Mouse (Mus musculus): Measurements from ENCODE around the gene BC005537.
A peak's percentile ranks its signal among the peaks of the same experiment; 100 is the strongest.
"Not testable (repeated sequence)": the region's sequence is repeated elsewhere in the genome, so short reads cannot be mapped to it uniquely, and the experiment has no call there.

The BC005537 gene

DNA sequence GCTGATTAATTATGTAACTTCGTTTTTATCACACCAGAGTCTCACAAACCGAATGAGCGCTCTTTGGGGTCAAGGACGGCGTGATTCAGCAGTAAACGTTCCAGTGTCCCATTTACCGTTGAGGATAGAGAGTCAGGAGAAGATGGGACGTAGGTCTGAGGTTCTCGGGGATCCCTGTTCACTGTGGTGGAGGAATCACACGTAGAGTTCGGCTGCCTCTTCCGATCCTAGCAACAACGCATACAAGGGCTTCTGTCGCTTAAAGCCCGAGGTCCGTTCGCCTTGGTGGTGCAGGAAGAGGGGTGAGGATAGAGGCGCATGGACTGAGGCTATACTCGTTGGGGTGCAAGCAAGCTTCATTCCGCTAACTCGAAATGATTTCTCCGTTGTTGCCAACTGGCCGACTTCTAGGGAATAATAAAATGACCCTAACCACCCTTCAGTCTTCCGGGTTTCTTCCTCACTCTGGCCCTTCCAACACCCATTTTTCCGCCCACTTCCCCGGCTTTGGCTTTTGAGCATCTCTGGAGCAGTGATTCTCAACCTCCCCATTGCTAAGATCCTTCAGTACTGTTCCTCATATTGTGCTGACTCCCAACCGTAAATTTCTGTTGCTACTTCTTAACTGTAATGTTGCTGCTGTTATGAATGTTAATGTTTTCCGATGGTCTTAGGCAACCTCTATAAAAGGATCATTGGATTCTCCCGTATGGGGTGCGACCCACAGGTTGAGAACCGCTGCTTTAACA is 1.4 kb upstream of the BC005537 start:
- peak; percentile 23 to 26 for DNase-seq (ENCODE audit: low spot score in 2 of 2)

DNA sequence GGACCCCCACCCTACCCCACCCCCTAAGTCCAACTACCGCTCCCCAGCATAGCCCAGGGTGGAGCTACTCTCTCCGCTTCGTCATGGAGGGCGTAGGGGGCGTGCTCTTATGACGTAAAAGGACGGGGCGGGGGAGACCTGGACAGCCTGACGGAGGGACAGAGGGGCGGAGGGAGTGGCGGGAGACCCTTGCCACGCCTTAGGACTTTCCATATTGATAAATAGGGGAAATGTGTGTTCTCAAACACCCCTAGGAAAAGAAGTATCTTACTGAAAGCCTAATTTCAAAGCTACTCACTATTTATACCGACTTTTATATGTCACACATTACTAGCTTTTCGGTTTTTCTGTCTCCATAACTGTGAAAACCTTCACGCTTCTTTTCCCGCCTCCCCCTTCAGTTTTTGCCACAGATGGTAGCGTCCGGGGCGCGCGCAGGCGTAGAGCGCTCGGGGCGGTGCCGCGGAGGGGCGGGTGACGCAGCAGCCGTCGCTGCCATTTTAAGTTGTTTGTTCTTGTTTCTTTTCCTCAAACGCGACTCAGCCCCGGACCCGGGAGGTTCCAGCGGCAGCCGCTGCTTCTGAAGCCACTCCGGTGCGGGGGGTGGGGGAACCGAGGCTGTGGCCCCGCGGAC is 666 bp upstream of the BC005537 start:
- DNase-seq (ENCODE audit: low spot score in 2 of 2): peak; percentile 97 to 98

GRCm38 (mm10) chr13:24802131-24802691 is 754 bp downstream of the BC005537 start:
- DNase-seq (ENCODE audit: low spot score in 2 of 2): peak; percentile 18 to 22

- DNase-seq (ENCODE audit: low spot score in 2 of 2): no peak
Measured at GRCm38 (mm10) chr13:24803196-24803595, 1.7 kb downstream of the BC005537 start.

DNA sequence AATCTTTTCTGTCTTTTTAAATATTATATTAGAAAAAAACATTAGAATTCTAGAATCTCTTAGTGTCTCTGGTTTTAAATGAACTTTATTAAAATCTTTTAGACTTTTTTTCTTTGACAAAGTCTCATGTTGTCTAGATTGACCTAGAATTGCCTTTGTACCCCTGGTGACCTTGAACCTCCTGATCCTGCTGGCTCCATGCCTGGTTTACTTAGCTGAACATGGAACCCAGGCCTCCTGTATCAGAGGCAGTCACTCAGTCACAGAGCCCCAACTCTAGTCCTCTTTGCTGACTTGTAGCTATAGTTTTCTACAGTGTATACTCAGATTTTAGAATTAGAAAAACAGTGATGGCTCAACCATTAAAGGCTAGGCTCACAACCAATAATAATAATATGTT is 4.6 kb downstream of the BC005537 start:
- DNase-seq (ENCODE audit: low spot score in 2 of 2): no peak

GRCm38 (mm10) chr13:24812521-24812920 is 11.1 kb downstream of the BC005537 start:
- no peak for DNase-seq (ENCODE audit: low spot score in 2 of 2)

GRCm38 (mm10) chr13:24814616-24815015 is 13.2 kb downstream of the BC005537 start:
- no peak for DNase-seq (ENCODE audit: low spot score in 2 of 2)

- DNase-seq (ENCODE audit: low spot score in 2 of 2): no peak
Measured at GRCm38 (mm10) chr13:24816125-24817092, 15.0 kb downstream of the BC005537 start.

DNA sequence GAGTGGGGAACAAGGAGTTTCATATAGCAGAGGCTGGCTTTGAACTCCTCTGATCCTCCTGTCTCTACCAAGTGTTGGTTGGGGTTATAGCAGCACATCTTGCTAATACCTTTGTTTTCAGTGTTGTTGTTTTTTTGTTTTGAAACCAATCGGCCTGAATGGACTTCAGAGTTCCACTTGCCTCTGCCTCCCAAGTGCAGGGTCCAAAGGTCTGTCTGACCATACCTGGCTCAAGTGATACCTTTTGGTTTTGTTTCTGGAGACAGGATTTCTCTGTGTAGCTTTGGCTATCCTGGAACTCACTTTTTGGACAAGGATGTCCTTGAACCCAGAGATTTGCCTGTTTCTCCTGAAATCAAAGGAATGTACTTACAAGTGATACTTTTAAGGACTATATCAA is 18.5 kb downstream of the BC005537 start:
- no peak for DNase-seq (ENCODE audit: low spot score in 2 of 2)

DNA sequence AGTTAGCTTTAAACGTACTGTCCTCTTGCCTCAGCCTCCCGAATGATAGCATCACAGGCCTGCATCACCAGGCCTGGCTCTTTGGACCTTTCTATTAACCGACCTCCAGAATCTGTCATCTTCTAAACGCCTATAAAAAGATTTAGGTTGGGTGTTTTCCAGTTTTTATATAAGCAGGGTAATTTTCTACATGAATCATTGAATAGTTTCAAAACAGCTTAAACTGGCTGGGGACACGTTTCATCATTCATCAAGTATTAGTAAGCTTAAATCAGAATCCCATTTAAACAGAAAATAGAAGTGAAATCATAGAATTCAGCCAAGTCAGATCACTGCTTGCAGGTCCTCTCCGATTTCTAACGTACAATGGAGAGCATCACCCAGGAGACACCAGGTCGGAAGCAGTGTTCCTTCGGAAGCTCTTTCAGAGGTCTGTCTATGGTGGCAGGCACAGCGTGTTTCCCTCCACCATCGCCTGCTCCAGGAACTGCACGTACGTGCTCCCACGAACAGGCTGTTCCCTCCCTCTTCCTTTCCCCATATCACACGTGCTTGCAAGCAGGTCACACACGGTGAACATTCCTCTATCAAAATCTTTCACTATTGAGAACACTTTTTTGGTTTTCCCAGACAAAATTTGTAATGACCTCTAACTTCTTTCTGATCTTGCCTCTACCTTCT is 21.3 kb downstream of the BC005537 start:
- no peak for DNase-seq (ENCODE audit: low spot score in 2 of 2)

DNA sequence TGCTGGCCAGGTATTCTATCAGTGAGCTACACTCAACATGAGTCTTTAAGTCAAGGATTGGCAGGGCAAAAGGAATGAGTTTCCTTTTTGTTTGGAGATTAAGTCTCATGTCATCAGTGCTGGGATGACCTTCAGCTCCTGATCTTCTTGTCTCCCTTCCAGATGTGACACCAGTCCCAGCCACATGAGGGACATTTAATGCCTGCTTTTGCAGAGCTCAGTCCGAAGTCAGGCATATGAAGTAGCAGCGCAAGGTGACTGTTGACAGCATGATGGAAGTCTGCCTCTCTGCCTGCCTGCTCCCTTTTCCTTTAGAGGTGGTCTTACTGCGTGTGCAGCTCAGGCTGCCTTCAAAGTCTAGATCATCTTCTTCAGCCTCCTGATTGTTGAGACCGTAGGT is 23.2 kb downstream of the BC005537 start:
- DNase-seq (ENCODE audit: low spot score in 2 of 2): no peak

DNA sequence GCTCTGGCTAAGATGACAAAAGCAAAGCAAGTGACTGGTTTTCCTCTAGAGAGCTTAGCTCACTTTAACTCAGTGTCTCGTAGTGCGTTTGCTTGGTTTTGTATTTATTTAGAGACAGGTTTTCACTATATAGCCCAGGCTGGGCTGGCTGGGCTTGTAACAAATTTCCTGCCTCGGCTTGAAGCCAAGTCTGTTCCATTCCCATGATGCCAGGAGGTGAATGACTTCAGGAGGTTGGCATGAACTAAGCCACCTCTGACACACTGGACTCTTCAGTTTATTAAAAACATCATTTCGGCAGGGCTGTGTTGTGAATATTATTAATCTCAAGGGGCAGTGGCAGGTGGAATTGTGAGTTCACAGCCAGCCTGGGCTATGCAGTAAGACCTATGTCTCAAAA is 24.1 kb downstream of the BC005537 start:
- DNase-seq (ENCODE audit: low spot score in 2 of 2): no peak

GRCm38 (mm10) chr13:24826116-24826515 is 24.7 kb downstream of the BC005537 start:
- DNase-seq (ENCODE audit: low spot score in 2 of 2): no peak

DNA sequence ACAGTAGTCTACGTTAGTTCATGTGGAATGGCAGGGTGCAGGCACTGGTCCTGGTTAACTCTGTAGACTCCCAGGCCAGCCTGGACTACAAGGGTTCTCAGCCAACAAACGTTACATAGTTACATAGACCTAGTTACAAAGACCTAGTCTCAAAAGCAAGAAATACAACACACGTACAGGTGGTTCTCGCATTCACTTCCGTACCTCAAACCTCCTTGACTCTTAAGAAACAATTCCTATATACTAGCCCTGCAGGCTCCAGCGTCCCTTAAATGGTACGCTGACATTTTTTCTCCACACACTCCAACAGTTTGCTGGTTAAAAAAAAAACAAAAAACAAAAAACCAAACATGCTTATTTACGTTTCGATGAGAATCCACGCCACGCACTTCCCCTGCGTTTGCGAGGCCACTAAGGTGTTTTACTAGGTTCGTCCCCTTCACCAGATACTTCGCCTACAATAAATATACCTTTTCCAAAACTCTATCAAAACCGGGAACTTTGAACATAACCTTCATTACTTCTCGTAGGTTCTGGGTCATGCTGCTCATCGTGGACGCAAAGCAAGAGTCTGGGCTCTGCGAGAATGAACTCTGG is 29.4 kb downstream of the BC005537 start:
- peak; percentile 7 to 8 for DNase-seq (ENCODE audit: low spot score in 2 of 2)

DNA sequence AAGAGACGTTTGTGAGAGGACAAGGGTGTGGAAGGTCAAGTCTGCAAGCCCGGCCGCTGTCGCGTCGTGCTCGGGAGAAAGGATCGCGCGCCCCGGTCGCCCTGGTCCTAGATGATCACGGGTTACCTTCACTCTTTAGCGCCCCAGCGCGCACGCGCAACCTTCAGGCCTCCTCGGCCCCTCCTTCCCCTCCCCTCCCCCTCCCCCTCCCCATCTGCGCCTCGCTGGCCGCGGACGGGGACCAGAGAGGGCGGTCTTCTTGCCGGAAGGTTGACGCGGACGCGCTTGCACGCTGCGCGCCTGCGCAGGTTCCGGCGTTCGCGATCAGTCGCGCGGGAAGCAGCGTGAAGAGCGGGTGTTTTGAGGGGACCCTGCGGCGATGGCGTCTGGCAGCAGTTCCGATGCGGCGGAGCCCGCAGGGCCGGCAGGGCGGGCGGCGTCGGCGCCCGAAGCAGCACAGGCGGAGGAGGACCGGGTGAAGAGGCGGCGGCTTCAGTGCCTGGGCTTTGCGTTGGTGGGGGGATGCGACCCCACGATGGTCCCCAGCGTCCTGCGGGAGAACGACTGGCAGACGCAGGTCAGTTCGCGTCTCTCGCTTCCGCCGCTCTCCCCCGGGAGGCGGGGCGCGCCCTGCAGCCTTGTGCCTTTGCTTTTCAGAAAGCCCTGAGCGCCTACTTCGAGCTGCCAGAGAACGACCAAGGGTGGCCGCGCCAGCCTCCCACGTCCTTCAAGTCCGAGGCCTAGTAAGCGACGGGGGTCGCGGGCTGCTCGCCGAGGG is 30.1 kb downstream of the BC005537 start, which contains the start of the genes Acot13 and Tdp2:
Acot13 (minus strand) TSS at position 188 of the 778 bp plus-strand sequence.
Tdp2 (plus strand) TSS at position 327 of the 778 bp plus-strand sequence.
- peak; percentile 93 to 95 for DNase-seq (ENCODE audit: low spot score in 2 of 2)

DNA sequence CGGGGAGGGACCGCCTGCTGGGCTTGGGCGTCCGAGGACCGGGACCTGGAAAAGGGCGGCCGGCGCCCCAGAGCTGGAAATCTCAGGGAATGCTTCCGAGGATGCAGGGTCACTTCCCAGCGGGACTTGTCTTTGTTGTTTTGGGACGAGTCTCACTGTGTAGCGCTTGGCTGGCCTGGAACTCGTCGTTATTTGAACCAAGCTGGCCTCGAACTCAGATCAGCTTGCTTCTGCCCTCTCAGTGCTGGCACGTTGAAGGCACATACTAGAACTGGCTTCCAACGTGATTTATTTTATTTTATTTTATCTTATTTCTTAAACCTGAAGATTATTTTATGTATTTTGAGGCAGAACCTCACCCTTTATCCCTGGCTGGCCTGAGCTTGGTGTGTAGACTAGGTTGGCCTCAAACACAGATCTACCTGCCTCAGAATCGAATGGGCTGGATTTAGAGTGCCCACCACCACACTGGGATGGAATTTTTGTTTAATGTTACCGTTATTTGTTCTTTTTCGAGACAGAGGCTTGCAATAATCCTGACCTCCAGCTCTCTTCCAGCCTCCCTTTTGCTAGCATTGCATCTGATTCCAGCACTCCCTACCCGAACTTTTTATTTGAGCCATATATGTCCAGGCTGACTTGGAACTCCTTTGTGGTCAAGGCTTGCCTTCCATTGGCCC is 30.8 kb downstream of the BC005537 start:
- no peak for DNase-seq (ENCODE audit: low spot score in 2 of 2)

GRCm38 (mm10) chr13:24832811-24833155 is 31.3 kb downstream of the BC005537 start:
- no peak for DNase-seq (ENCODE audit: low spot score in 2 of 2)

DNA sequence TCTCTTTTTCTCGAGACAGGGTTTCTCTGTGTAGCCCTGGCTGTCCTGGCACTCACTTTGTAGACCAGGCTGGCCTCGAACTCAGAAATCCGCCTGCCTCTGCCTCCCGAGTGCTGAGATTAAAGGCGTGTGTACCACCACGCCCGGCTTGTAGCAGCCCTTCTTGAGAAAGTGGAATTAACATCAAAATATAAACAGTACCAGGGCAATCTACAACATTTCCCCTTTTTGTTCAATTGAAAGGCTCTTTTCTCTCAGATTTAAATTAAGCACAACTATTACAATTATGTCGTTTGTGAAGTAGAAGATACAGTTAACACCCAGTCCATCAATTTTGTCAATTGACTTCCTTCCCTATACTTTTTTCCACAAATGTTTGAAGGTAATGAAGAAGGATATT is 36.3 kb downstream of the BC005537 start:
- not testable (repeated sequence) for DNase-seq (ENCODE audit: low spot score in 2 of 2)

- no peak for DNase-seq (ENCODE audit: low spot score in 2 of 2)
Measured at GRCm38 (mm10) chr13:24839831-24840230, 38.4 kb downstream of the BC005537 start.
